Mouse (Mus musculus): ENCODE measurements around the gene Prrg1.
"Not testable (repeated sequence)": the region's sequence is repeated elsewhere in the genome, so short reads cannot be mapped to it uniquely, and the experiment has no call there.

Prrg1 gene

DNA sequence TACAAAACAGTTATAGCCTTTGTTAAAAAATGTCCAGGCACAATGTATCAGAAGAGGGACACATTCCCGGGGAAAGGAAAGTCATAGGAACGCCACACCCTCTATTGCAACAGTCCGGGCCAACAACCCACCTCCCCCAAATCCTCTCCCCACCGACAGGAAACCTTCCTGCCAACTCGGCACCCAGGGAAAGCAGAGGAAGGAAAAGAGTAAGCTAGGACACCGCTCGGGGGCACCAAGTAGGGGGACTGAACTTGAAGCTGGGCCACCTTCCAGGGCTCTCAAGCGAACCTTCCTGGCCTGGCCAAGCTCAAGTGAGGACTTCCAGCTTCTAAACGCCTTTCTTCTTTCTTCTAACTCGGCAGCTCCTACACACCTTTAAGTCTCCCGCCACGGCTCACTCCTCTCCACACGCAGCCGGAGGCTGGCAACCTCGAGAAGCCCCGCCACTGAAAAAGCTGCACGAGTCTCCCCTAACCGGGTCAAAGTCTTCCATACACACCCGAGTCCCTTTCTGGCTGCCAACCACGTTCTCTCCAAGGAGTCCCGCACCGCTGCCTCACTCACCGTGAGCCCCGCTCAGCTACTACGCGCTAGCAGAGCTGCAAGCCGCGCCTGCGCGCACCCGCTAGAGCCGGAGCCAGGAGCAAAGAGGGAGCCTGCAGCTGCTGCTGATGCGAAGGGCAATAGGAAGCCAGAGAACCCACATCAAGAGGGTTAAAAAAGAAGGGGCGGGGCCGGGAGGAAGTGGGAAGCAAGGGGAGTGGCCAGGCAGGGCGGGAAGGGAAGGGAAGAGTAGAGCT, at the start of gene Prrg1:
TSS of gene Prrg1 (minus strand) at position 695 of the 803 bp plus-strand sequence.
- no peak for DNase-seq (ENCODE audit: low read depth)

DNA sequence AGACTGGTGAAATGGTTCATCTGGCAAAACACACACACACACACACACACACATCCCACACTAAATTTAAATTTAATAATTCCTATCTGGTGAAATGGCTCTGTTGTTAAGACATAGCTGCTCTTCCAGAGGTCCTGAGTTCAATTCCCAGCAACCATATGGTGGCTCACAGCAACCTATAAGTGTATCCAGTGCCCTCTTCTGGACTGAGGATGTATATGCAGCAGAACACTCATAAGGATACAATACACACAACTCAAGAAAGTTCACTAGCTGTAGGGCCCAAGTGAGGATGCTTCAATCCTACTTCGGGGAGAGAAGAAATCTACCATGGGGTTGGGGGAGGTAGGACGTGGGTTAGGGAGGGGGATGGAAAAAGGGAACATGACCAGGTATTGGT, 22.1 kb upstream of the Prrg1 start:
- DNase-seq (ENCODE audit: low read depth) = no peak

DNA sequence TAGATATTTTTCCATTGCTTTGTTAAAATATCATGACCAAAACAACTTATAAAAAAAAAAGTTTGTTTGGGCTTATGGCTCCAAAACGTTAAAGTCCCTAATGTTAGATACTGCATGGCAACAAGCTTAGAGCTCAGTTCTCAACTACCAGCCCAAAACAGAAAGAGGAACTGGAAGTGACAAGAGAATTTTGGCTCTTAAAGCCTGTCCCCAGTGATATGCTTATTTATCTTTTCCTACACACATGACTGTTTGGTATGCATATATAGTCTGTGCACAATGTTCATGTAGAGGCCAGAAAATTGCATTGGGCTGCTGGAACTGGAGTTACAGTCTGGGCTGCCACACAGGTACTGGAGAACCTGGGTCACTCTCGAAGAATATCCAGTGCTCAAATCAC, 9.4 kb upstream of the Prrg1 start:
- DNase-seq (ENCODE audit: low read depth) = no peak

DNA sequence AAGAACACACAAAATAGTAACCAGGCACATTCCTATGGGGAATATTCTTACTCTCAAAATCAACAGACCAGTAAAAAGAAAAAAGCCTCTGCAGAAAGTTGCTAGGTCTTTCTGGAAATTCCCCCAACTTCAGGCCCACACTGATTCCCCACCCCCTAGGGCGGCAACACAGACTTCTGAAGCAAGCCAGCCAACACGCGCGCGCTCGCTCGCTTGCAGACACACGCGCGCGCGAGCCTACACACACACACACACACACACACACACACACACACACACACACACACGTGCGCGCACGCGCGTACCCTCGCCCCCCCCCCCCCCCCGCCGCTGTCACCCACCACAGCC, 868 bp downstream of the Prrg1 start:
- DNase-seq (ENCODE audit: low read depth) = no peak

DNA sequence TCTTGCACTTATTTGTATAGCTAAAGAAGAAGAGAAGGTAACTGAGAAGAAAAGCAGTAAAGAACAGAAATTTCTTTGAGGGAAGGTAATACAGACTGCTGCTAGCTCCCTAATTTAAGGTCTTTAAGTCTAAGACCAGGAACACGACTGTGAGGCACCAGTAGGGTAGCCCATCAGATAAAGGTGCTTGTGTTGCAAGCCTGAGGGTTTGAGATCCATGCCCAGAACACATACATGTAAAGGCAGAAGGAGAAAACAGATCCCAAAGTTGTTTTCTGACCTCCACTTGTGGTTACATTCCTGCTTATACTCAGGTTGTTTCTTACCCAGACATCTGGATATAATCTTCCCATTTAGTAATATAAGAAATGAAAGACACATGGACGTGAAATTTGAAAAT, 20.2 kb downstream of the Prrg1 start:
- no peak for DNase-seq (ENCODE audit: low read depth)

DNA sequence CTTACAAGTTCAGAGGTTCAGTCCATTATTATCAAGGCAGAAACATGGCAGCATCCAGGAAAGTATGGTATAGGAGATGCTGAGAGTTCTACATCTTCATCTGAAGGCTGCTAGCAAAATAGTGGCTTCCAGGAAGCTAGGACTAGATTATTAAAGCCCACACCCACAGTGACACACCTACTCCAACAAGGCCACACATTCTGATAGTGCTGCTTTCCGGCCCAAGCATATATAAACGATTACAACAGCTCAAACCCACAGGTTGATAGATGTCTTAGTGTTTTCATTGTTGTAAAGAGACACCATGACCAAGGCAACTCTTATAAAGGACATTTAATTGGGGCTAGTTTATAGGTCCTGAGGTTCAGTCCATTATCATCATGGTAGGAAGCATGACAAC, 30.3 kb downstream of the Prrg1 start:
- DNase-seq (ENCODE audit: low read depth) = no peak

DNA sequence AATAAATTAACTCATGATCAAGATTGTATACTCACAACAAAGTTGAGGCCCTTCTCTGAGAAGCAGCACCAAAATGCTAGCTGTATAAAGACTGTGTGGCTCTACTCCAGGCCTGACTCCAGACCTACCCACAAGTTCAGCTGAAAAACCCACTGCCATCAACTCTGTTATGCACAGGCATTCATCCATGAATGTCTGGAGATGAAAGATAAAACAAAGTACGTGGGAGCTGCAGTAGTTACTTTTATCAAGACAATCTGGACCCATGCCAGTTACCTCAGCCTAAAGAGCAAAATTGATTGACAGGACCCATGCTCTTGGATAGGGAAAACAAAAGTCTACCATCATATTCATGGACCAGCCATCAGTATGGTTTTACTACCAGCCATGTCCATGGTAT, 31.0 kb downstream of the Prrg1 start:
- DNase-seq (ENCODE audit: low read depth) = no peak

DNA sequence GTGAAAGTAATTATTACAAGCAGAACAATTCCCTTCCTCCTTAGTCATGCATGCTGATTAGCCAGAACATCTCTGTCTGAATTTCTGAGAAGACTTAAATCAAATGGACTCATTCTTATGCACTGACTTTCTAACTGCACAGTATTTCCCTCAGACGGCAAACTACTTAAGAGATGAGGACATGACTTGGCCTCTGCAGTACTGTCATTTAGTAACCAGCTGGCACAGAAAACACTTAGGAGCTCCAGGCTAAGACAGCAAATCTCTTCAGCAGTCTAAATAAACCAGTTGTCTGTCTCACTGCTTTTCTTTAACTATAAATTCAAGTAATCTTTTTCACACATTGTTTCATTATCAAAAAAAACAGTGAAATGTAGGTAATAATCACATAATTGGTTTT, 36.0 kb downstream of the Prrg1 start:
- no peak for DNase-seq (ENCODE audit: low read depth)

DNA sequence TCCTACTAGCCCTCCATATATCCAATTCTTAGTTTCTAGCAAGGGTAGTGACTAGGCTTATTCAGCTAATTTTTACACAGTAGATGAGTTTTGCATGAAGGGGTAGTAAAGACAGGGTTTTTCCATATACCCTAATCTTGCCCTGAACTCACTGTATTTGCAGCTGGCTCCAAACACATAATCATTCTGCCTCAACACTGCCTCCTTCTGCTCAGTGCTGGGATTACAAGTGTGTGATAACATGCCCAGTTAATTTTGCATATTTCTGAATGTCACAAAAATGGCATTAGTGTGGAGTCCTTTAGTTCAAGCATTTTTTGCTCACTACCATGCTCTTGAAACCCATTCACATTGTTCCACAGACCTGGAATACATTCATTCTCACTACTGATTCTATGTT, 44.0 kb downstream of the Prrg1 start:
- no peak for DNase-seq (ENCODE audit: low read depth)

DNA sequence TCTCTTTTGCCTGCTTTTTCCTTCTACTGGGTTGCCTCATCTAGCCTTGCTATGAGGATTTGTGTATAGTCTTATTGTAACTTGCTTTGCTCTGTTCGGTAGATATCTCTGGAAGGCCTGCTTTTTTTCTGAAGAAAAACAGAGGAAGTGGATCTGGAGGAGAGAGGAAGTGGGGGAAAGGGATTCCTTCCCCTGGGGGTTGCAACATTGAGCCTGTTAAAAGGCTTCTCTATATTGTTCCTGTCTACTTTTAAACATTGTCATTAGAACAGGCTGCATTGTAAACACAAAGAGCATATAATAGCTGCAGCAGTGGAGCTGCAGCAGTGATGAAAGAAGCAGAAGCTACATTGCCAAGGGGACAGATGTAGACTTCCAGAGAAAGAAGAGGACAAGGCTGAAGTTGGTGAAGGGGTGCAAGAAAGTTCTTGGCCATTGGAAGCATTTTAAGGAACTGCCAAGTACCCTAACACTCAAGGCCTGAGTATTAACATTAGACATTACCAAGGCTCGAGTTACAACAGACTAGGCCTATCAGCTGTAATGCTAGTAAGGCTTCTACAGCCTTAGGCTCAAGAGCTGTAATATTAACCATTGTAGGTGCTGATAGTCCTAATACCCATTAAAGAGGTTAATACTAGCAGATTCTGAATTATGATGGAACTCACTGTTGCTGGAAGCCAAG, 44.9 kb downstream of the Prrg1 start:
- DNase-seq (ENCODE audit: low read depth) = no peak

DNA sequence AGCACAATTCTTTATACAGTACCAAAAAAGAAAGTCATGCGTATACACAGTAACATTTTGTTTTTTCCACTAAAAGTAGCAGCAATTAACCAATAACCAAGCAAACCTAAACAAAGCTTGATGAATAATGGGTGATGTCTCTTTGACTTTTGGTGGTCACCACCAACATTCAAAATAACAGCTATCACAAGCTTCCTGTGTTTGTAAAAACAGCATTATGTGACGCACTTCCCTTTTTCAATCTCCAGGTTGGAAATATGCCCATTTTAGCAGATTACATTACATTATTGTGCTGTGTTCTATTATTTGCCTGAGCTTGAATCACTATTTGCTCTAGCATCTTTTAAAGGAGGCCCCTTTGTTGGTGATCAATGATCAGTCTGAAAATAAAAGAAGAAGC, 65.4 kb downstream of the Prrg1 start:
- DNase-seq (ENCODE audit: low read depth) = no peak

DNA sequence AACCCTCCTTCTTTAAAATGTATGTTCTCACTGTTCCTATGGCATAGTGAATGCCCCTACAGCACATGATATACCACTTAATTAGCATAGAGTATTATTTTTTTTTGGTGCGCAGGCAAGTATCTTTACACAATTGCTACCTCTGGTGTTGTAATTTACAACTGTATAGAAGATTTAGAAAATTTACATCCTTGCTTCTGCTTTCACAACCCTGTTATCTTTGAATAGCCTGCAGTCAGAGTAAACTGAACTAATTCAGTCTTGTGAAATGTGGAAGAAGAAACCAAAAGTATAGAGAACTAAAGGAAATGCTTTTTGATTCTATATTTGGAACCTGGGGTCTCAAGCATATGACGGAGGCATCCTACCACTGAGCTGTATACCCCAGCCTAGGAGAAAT, 100.7 kb downstream of the Prrg1 start:
- no peak for DNase-seq (ENCODE audit: low read depth)

DNA sequence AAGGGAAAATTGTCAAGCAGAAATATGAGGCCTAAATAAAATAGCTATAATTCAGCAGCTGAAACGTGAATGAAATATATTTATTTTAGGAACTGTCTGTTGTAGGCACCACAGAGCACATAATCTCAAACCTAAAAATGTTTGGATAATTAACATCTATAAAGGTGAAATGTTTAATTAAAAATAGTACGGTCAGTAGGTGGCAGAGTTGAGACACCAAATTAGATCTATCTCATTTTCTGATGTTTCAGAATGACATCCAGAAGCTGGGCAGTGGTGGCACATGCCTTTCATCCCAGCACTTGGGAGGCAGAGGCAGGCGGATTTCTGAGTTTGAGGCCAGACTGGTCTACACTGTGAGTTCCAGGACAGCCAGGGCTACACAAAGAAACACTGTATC, 104.0 kb downstream of the Prrg1 start:
- DNase-seq (ENCODE audit: low read depth) = no peak

DNA sequence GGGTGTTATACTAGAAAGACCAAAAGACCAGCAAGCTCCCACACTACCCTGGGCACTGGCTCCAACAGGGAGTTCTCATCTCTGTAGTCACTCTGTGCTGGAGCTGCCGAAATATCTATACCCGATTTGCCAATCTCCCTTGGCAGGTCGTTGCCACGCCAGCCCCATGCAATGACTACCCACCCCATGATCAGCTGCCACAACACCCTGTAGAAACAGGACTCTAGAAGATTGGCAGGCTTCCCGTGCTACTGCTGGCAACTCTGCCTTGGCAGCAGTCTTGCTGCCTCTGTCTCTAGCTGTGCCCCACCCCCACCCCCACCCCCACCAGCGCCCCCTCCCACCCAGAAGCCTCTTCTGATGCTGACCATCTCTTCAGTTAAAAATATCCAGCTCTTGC, 149.3 kb downstream of the Prrg1 start:
- no peak for DNase-seq (ENCODE audit: low read depth)

DNA sequence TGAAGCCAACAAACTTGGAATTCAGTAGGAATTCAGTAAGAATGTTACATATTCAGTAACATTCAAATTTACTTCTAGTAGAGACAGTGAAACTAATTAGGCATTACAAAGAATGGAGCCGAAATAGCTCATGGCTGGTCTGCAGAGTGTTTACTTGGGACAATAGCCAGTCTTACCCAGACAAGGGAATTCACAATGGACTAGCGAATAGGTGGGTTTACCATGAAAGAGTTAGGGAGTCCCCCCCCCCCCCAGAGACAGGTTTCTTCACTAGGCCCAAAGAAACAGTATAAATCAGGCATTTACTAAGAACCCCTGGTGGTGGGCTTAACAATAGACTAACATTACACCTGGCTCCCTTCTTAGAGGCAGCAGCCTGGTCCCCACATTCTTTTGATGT, 180.3 kb downstream of the Prrg1 start:
- DNase-seq (ENCODE audit: low read depth) = not testable (repeated sequence)

All from fibroblast of lung, adult 2 months (primary cell).